Mouse (Mus musculus) C2C12 (cell line): ENCODE measurements around the gene Nckipsd. TPM values are rescaled to one million over a fixed set of nuclear protein-coding genes. Genes with fewer than 3 reads are reported as not detected.
A peak's percentile ranks its signal among the peaks of the same experiment; 100 is the strongest.

Experiments used
- H3K27me3 ChIP-seq: one replicate; pipeline ENCODE4 v1.6.1; 2011; ENCODE audit not compliant: control insufficient read depth, insufficient read depth, insufficient read length
- H3K36me3 ChIP-seq: one replicate; pipeline ENCODE4 v1.6.1; 2011; ENCODE audit not compliant: control insufficient read depth, insufficient read depth
- H3K4me3 ChIP-seq: one replicate; pipeline ENCODE4 v1.5.1; 2011; ENCODE audit warnings: mild to moderate bottlenecking, control low read depth; ENCODE audit not compliant: poor library complexity, insufficient read depth, severe bottlenecking
- H3K79me2 ChIP-seq: one replicate; pipeline ENCODE4 v1.6.1; 2011; ENCODE audit not compliant: control insufficient read depth, insufficient read depth
- H3K79me3 ChIP-seq: one replicate; pipeline ENCODE4 v1.6.1; 2011; ENCODE audit warnings: low read depth, control low read depth
- H3ac ChIP-seq: one replicate; pipeline ENCODE3; 2011; ENCODE audit warnings: low read depth; ENCODE audit not compliant: control insufficient read depth, insufficient read length
- CEBPB ChIP-seq: IDR thresholded peaks from one replicate; pipeline ENCODE4 v1.6.1; 2011; ENCODE audit warnings: low read depth, mild to moderate bottlenecking, control low read depth, moderate library complexity
- CTCF ChIP-seq: IDR thresholded peaks from one replicate; pipeline ENCODE4 v1.5.1; 2011; ENCODE audit not compliant: control insufficient read depth, insufficient read depth, insufficient read length
- FOSL1 ChIP-seq: IDR thresholded peaks from one replicate; pipeline ENCODE4 v1.8.0; 2011; ENCODE audit warnings: mild to moderate bottlenecking, low read length; ENCODE audit not compliant: poor library complexity, insufficient read depth, severe bottlenecking
- MAX ChIP-seq: IDR thresholded peaks from one replicate; pipeline ENCODE4 v1.6.1; 2011; ENCODE audit warnings: mild to moderate bottlenecking, control low read depth
- MYOD1 ChIP-seq: IDR thresholded peaks from one replicate; pipeline ENCODE4 v1.6.1; 2011; ENCODE audit warnings: low read depth; ENCODE audit not compliant: control insufficient read depth, insufficient read length
- MYOG ChIP-seq: IDR thresholded peaks from one replicate; pipeline ENCODE4 v1.6.1; 2011; ENCODE audit not compliant: control insufficient read depth, insufficient read length; ENCODE audit errors: extremely low read depth
- USF1 ChIP-seq: IDR thresholded peaks from one replicate; pipeline ENCODE4 v1.6.1; 2011; ENCODE audit warnings: low read depth, mild to moderate bottlenecking, control low read depth, moderate library complexity
- polyA plus RNA-seq: library from polyadenylated mRNA; unstranded; fragments of >200 nt; fragmentation: generic; extraction: Trizol; gene quantifications from one replicate; pipeline ENCODE4 v1.2.1, GENCODE M21; 2012; ENCODE audit warnings: missing spikeins

Gene Nckipsd
- polyA plus RNA-seq, 1 experiment, result 7.5 TPM

GRCm38 (mm10) chr9:108826700-108827340 is 18.7 kb downstream of the Nckipsd start:
- Histone ChIP-seq H3K27me3 (peaks cover 79% of the 10 kb centered on the region), H3K4me3 (no peak overlapping the region), H3K79me2 (no peaks in the 10 kb centered on the region), H3ac (no peak overlapping the region), H3K36me3 (no peaks in the 10 kb centered on the region), H3K79me3 (no peaks in the 10 kb centered on the region)
- TF ChIP-seq FOSL1 (no peak), CTCF (no peak), MYOD1 (no peak), MAX (peak; percentile 92), CEBPB (no peak), MYOG (no peak), USF1 (peak; percentile 47)

DNA sequence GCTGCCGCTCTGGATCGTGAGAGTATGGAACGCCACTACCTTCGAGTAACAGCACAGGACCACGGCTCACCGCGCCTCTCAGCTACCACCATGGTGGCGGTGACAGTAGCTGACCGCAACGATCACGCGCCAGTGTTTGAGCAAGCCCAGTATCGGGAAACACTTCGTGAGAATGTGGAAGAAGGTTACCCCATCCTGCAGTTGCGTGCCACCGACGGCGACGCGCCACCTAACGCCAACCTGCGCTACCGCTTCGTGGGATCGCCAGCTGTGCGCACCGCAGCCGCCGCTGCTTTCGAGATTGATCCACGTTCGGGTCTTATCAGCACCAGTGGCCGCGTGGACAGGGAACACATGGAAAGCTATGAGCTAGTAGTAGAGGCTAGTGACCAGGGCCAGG is 19.3 kb downstream of the Nckipsd start:
- TF ChIP-seq MAX (no peak), CEBPB (no peak), MYOG (no peak), FOSL1 (no peak), USF1 (no peak), CTCF (no peak), MYOD1 (no peak)
- Histone ChIP-seq H3ac (no peak overlapping the region), H3K79me2 (no peaks in the 10 kb centered on the region), H3K4me3 (no peak overlapping the region), H3K79me3 (no peaks in the 10 kb centered on the region), H3K27me3 (peaks cover 79% of the 10 kb centered on the region), H3K36me3 (no peaks in the 10 kb centered on the region)

DNA sequence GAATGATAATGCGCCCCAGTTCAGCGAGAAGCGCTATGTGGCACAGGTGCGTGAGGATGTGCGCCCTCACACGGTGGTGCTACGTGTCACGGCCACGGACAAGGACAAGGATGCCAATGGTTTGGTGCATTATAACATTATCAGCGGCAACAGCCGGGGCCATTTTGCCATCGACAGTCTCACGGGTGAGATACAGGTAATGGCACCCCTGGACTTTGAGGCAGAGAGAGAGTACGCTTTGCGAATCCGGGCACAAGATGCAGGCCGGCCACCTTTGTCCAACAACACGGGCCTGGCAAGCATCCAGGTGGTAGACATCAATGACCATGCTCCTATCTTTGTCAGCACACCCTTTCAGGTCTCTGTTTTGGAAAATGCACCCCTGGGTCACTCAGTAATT is 19.7 kb downstream of the Nckipsd start:
- Histone ChIP-seq H3K4me3 (no peak overlapping the region), H3K36me3 (no peaks in the 10 kb centered on the region), H3K27me3 (peaks cover 76% of the 10 kb centered on the region), H3ac (no peak overlapping the region), H3K79me2 (no peaks in the 10 kb centered on the region), H3K79me3 (no peaks in the 10 kb centered on the region)
- TF ChIP-seq MYOG, result no peak
- no peak for TF ChIP-seq USF1
- no peak for TF ChIP-seq FOSL1
- TF ChIP-seq MYOD1, result no peak

DNA sequence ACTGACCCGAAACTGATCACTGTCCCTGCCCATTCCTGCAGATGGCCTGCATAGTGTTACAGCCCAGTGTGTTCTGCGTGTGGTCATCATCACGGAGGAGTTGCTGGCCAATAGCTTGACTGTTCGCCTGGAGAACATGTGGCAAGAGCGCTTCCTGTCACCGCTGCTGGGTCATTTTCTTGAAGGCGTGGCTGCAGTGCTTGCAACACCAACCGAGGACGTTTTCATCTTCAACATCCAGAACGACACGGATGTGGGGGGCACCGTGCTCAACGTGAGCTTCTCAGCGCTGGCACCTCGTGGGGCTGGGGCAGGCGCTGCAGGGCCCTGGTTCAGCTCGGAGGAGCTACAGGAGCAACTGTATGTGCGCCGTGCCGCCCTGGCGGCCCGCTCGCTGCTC is 23.5 kb downstream of the Nckipsd start:
- no peak overlapping the region for H3K4me3 ChIP-seq
- no peaks in the 10 kb centered on the region for H3K36me3 ChIP-seq
- no peaks in the 10 kb centered on the region for H3K79me3 ChIP-seq
- H3K27me3 ChIP-seq, result peaks cover 70% of the 10 kb centered on the region
- TF ChIP-seq FOSL1, result no peak
- H3ac ChIP-seq, result peak overlapping the region; percentile 0
- no peaks in the 10 kb centered on the region for H3K79me2 ChIP-seq

- Histone ChIP-seq H3K27me3 (peaks cover 72% of the 10 kb centered on the region), H3K79me2 (no peaks in the 10 kb centered on the region), H3K36me3 (no peaks in the 10 kb centered on the region), H3K79me3 (no peaks in the 10 kb centered on the region), H3ac (no peak overlapping the region), H3K4me3 (peak overlapping the region; percentile 14)
- TF ChIP-seq MYOG (no peak), MYOD1 (no peak)
Measured at GRCm38 (mm10) chr9:108832390-108833108, 24.4 kb downstream of the Nckipsd start.

DNA sequence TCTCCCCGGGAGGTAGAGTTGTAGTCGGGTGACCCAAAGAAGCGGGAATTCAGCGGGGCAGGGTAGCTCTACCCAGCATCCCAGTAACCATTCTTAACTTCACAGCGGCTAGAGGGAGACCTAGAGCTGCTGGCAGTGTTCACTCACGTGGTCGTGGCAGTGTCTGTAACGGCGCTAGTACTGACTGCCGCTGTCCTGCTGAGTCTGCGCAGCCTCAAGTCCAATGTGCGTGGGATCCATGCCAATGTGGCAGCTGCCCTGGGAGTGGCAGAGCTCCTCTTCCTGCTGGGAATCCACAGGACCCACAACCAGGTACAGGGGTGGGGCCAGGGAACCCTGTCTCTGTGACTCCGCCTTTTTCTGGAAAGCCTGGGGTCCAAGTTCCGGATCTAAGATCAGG is 34.8 kb downstream of the Nckipsd start:
- Histone ChIP-seq H3K36me3 (no peaks in the 10 kb centered on the region), H3K79me2 (no peaks in the 10 kb centered on the region), H3K27me3 (peaks cover 32% of the 10 kb centered on the region), H3K4me3 (no peak overlapping the region), H3K79me3 (no peaks in the 10 kb centered on the region), H3ac (no peak overlapping the region)
- TF ChIP-seq CTCF, result peak; percentile 20
- no peak for TF ChIP-seq MAX

GRCm38 (mm10) chr9:108845390-108845789 is 37.2 kb downstream of the Nckipsd start:
- H3K4me3 ChIP-seq, result no peak overlapping the region
- H3ac ChIP-seq, result no peak overlapping the region
- no peaks in the 10 kb centered on the region for H3K36me3 ChIP-seq
- H3K79me3 ChIP-seq, result no peaks in the 10 kb centered on the region
- peaks cover 21% of the 10 kb centered on the region for H3K27me3 ChIP-seq
- no peaks in the 10 kb centered on the region for H3K79me2 ChIP-seq
- TF ChIP-seq MYOD1 (peak; percentile 58), USF1 (no peak)
